Mouse (Mus musculus) layer of hippocampus, postnatal 36 days (tissue): ENCODE measurements at regions not wholly inside any gene's neighbourhood (a gene's known extent, or its start where the extent isn't known, plus 50 kb on each side); places are given as distances from the start of the nearest gene placed in this dataset.

ENCODE experiments used
- DNase-seq, 2 experiments: peaks; one replicate each; pipeline ENCODE4 v3.0.0; 2022

DNA sequence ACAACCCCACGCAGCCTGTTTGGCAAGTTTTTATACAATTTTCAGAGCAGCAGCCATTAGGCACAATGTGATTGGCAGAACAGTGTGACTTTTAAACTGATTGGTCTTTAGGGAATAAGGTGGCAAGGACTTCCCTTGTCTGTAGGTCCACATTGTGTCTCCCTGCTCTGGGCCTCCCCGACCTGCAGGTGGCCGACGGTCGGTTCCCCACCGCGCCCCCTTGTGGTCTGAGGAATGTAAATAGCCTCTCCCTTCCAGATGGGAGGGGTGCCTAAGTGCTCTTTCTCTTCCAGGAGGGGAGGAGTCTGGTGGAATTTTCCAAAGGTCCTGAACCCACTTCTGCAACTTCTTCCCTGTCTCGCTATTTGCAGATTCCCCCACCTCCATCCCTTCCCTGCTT is 52.5 kb upstream of the Prr5 start:
- peak; percentile 50 to 59 for DNase-seq

DNA sequence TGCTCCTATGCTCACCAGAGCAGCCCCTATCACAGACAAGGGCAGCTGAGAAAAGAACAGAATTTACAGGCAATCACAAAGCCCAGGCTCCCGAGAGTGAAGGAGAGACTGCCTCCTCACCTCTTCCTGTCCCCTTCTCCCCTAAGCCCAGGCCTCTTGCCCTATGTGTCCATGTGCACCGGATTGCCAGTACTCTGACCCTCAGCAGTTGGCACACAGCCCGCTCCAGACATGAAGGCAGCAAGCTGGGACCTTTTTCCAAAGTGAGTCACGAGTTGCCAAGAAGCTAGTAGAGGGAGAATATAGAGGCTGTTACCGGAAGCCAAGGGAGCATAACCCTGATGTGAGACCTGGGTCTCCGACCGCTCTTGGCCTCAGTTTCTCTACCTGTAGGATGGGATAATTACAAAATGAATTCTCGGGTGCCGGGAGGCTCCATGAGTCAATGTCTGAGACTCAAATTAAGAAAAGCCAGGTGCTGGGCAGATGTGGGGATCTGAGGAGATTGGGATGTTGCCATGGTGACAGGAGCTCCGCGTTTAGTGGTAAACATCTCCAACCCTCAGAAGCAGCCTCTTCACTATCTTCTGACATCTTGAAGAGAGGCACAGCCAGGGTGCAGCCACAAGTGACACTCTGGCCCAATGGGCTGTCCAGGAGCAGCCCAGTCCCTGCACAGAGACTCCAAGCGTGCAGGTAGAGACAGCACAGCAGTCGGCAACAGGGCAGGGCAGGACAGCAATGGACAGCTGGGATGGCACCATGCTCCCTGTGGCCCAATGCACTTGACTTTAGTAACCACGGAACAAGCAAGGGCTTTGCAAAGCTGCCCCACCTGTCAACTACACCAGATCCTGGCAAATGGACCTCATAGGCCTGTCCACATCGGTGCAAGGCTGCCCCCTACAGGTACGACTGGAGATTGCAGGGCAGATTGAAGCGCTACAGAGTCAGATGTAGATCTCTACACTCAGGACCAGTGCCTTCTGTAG is 55.6 kb upstream of the Prr5 start:
- DNase-seq = peak; percentile 91 to 93

DNA sequence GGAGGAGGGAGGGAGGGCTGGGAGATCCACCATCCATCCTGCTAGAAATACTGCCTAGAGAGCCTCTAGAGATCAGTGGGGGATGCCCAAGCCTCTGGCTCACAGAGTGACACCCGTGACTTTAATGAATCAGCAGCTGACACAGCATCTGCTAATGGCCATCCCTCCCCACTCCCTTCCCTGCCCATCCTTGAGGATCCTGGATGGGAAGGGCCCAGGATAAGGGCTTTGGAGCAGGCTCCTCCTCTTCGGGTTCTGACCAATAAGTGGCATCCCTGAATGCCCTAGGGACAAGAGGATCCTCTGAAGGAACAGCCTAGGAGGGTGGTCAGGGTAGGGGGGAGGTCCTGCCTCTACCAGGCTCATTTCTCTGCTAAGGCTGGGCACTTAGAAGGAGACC is 55.3 kb upstream of the Rtl6 start:
- DNase-seq = no peak

DNA sequence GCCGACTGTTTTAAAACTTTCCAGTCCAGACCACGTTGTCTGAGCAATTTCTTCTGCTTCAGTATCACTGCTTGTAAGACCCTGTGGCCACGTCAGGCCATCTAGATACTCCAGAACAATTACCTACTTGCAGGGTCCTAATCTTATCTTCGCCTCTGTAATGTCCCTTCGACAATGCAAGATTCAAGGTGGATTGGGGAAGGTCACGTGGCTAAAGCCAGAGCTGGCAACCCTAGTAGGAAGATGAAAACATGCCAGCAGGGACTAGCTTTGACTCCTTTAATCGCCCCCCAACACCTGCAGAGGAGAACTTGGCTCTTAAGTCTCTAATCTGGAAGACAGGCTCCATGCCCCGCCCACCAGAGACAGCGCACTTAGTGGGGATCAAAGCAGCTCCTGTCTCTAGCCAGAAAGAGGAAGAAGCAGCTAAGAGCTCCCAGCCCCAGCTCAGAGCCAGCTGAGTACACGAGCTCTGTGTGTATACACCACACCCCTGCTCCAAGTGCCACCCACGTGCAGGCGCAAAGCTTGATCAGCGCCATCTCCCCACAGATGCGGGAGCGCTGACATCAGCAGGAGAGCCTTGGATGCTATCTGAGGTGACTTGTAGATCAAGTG is 52.3 kb upstream of the Rtl6 start:
- DNase-seq = peak; percentile 18 to 22

DNA sequence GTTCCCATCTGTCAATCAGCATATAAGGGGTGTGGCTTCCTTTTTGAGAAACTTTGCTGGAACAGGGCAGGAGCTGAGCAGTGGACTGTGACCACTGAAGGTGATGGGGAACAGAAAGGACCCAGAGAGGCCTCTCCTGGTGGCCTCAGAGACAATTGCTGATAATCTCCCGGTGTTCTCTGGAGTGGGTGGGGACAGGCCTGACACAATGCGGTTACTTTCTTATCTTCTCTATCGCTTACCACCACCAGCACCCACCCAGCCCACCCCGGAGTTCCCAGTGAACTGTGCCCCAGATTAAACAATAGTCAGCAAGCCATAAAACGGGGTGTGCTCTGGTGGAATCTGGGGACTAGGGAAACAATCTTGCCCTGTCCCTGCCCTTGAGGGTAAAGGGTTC is 51.4 kb upstream of the Rtl6 start:
- no peak for DNase-seq
